Mouse (Mus musculus) urinary bladder, postnatal 36 days (tissue): ENCODE data around the gene Olfr890.
"Not testable (repeated sequence)": the region's sequence is repeated elsewhere in the genome, so short reads cannot be mapped to it uniquely, and the experiment has no call there.

ENCODE experiments used
- DNase-seq, 2 experiments: peaks; one replicate each; pipeline ENCODE4 v3.0.0; 2022; ENCODE audit warnings: low spot score in 2 of 2, mixed read lengths in 1 of 2

Gene Olfr890

DNA sequence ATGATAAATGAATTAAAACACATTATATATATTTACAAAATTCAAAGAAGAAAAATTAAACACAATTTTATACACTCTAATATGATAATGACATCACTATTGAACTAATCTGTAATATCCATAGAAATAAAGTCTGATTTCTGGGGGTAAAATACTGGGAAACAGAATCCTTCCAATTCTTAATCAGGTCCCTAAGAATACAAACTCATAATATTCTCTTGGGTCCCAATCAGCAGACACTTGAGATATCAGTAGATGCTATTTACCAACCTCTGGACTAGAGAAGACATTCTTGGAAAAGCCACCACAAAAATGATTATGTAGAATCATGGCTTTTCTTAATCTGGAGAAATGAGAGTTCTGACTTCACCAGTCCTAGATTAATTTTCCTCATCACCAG is at the start of gene Olfr890:
Olfr890 (plus strand) TSS at position 301 of the 400 bp plus-strand sequence.
- no peak for DNase-seq

DNA sequence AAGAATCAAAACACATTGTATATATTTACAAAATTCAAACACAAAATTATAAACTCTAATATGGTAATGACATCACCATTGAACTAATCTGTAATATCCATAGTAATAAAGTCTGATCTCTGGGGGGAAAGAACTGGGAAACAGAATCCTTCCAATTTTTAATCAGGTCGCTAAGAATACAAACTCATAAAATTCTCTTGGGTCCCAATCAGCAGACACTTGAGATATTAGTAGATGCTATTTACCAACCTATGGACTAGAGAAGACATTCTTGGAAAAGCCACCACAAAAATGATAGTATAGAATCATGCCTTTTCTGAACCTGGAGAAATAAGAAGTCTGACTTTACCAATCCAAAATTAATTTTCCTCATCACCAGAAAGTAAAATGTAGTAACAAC is 34.5 kb upstream of the Olfr890 start, which contains the start of gene Olfr888:
Olfr888 (plus strand) TSS at position 301 of the 400 bp plus-strand sequence.
- no peak for DNase-seq

GRCm38 (mm10) chr9:38114898-38115297 is 27.4 kb upstream of the Olfr890 start, which contains the start of gene Olfr889:
TSS of gene Olfr889 (plus strand) at chr9:38115198.
- DNase-seq, result no peak

DNA sequence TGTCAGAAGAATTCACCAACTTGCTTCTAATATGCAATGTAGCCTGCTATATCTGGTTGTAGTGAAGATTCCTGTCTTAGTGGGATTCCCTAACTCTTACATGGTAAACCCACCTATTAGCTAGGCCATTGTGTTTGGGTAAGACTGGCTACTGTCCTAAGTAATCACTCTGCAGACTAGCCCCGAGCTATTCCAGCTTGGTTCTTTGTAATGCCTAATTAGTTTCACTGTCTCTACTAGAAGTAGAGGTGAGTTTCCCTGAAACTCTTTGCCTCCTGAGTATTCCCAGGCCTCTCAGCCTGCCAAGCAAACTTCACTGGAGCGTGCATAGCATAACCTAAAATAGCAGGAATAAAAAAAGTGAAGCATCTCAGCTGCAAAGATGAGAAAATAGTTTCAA is 26.0 kb downstream of the Olfr890 start:
- not testable (repeated sequence) for DNase-seq

DNA sequence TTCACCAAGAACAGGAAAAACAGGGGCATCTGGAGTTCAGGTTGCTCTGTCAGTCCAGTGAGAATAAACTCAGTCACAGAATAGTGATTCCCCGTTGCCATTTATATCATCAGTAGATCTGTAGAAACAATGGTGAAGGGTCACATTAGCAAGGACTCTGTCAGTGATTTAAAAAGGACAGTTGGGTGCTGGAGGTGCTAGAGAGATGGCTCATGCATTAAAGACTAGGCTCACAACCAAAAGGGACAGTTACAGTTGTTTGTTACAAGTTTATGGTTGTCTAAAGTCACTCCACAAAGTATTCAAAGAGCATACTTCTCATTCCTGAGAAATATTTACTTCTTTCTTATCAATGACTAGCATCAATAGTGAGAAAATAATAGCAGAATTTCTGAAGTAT is 38.4 kb downstream of the Olfr890 start, which contains the start of gene Olfr891:
Olfr891 (minus strand) TSS at position 101 of the 400 bp plus-strand sequence.
- DNase-seq, result no peak
